Mouse (Mus musculus): Measurements from ENCODE around the gene Rere. TPM values are rescaled to one million over a fixed set of nuclear protein-coding genes. Genes with fewer than 3 reads are reported as not detected.

The Rere gene
- total and polyA plus RNA-seq, 3 experiments = 19.3 to 46.4 (median 39.0) TPM

DNA sequence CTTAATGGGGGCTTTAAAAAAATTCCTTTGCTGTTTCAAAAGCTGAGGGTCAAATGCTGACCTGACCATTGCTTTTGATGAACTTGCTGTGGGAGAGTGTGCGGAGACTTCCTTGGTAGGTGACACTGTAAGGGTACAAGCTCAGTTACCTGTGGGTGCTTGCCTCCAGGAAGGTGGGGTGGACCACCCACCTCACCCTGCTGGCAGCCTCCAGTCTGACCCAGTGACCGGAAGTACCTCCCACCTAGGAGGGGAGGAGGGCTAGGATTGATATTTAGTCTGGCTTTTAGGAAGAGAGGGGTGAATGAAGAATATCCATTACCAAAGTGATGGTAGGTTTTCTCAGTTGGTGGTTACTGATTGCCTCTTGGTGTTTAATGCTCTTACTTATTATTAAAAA, 289.3 kb downstream of the Rere start:
- TF ChIP-seq EP300 (IDR thresholded peaks at IDR 0.05; ENCODE audit: insufficient read depth, low read depth, low read length) (no peak), CTCF (IDR thresholded peaks at IDR 0.05) (no peak), POLR2A (IDR thresholded peaks at IDR 0.05; ENCODE audit: insufficient read depth, low read depth, low read length) (no peak)
- intact Hi-C loops (cut with DNase I) = no loop called here
- Histone ChIP-seq H3K27ac (peak overlapping the region; percentile 98), H3K36me3 (ENCODE audit: control insufficient read depth, insufficient read depth, low read length) (peaks cover 19% of the 10 kb centered on the region), H3K9ac (ENCODE audit: low read depth, low read length) (peak overlapping the region; percentile 29; the same call in 1 of the 2 replicates), H3K27me3 (ENCODE audit: control insufficient read depth, insufficient read depth, low read length) (no peaks in the 10 kb centered on the region), H3K4me1 (ENCODE audit: control insufficient read depth, insufficient read depth, low read length) (peaks cover 23% of the 10 kb centered on the region), H3K79me2 (replicated peaks; ENCODE audit: control insufficient read depth, insufficient read depth, low read length) (peaks cover 9% of the 10 kb centered on the region), H3K4me3 (peak overlapping the region; percentile 75)
- WGBS = 44% methylated on average over 2 of the region's 2 CpGs
- no peak for DNase-seq

DNA sequence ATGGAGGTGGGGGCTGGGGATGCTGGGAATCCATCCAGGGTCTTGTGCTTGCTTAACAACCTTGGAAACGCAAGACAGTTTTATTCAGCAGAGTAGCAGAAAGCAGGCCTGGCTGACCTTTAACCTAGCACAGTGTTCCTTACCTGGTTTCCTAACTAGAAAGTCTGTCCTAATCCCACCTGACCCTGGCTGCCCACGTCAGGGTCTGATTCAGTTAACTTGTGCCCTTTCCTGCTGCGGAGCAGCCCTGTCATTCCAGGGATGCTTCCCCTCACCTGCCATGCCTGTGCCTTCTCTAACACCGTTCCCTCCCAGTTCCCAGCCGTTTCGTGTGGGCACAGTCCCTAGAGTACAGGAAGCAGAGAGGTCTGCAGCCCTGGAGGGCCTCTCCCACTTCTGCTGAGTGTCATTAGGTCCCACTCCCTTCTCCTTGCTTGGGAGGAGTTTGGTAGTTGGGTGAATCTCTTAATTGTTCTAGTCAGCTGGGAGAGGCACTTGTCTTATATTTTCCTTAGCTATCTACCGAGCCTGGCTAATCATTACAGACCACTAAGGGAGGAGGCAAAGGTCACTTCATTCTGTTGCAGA, 290.8 kb downstream of the Rere start:
- peaks cover 27% of the 10 kb centered on the region for H3K4me1 ChIP-seq (ENCODE audit: control insufficient read depth, insufficient read depth, low read length)
- DNase-seq = no peak
- 54% methylated on average over 7 of the region's 7 CpGs for WGBS
- no peaks in the 10 kb centered on the region for H3K27me3 ChIP-seq (ENCODE audit: control insufficient read depth, insufficient read depth, low read length)
- intact Hi-C loops (cut with DNase I) = no loop called here
- no peak overlapping the region for H3K27ac ChIP-seq
- H3K79me2 ChIP-seq (replicated peaks; ENCODE audit: control insufficient read depth, insufficient read depth, low read length) = peaks cover 11% of the 10 kb centered on the region
- H3K9ac ChIP-seq (ENCODE audit: low read depth, low read length) = peak overlapping the region; percentile 48
- no peak for TF ChIP-seq EP300 (IDR thresholded peaks at IDR 0.05; ENCODE audit: insufficient read depth, low read depth, low read length)
- TF ChIP-seq POLR2A (IDR thresholded peaks at IDR 0.05; ENCODE audit: insufficient read depth, low read depth, low read length) = no peak
- no peak for TF ChIP-seq CTCF (IDR thresholded peaks at IDR 0.05)
- peaks cover 24% of the 10 kb centered on the region for H3K36me3 ChIP-seq (ENCODE audit: control insufficient read depth, insufficient read depth, low read length)
- H3K4me3 ChIP-seq = no peak overlapping the region

DNA sequence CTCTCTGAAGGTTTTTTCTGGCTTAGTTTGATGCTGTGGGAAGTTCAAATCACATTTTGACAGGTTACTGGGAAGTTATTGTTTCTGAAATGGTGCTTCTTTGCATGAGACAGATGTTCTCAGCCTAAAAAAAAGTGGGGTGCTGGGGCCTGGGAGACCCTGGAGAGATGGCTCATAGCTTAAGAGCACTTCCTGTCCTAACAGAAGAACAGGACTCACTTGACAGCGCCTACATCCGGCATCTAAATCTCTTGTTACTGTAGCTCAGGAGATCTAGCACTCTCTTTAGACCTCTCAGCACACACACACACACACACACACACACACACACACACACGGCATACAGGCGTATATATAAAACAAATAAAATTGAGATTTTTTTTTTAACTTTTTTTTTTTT, 291.5 kb downstream of the Rere start:
- WGBS = 55% methylated on average over 4 of the region's 4 CpGs
- Histone ChIP-seq H3K9ac (ENCODE audit: low read depth, low read length) (no peak overlapping the region), H3K27me3 (ENCODE audit: control insufficient read depth, insufficient read depth, low read length) (no peaks in the 10 kb centered on the region), H3K4me1 (ENCODE audit: control insufficient read depth, insufficient read depth, low read length) (peaks cover 28% of the 10 kb centered on the region), H3K79me2 (replicated peaks; ENCODE audit: control insufficient read depth, insufficient read depth, low read length) (peaks cover 11% of the 10 kb centered on the region), H3K27ac (no peak overlapping the region), H3K4me3 (no peak overlapping the region), H3K36me3 (ENCODE audit: control insufficient read depth, insufficient read depth, low read length) (peaks cover 24% of the 10 kb centered on the region)
- no peak for DNase-seq
- TF ChIP-seq EP300 (IDR thresholded peaks at IDR 0.05; ENCODE audit: insufficient read depth, low read depth, low read length) = no peak
- TF ChIP-seq CTCF (IDR thresholded peaks at IDR 0.05) = no peak
- no peak for TF ChIP-seq POLR2A (IDR thresholded peaks at IDR 0.05; ENCODE audit: insufficient read depth, low read depth, low read length)
- intact Hi-C loops (cut with DNase I) = no loop called here

DNA sequence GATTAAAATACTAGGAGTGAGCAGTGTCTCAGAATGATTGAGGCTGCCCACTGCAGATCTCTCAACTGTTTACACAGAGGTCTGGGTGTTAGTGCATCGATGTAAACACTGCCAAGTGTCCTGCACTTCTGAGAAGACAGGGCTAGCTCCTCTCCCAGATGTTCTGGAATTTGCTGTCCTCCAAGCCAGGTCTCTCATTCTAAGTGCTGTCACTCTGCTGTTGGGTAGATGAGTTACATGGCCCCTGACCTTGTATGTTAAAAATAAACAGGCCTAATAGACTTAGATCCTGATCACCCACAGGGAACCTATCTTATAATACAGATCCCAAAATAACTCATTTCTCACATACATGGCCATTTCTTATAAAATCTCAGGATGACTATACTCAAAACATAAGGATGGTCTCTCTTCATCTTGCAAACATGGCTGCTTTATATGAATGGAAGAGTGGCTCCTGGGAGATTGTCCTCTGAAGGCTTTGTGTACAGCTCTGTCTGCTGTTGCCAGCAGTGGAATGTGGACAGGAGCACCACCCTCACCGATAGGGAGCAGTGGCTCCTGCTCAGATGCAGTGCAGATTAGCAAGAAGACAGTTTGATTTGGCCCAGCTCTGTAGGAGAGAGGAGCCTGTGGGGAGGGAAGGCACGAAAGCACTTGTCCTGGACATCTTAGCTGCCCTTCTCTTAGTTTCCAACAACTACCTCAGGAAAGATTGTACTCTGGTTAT, 294.1 kb downstream of the Rere start:
- H3K4me1 ChIP-seq (ENCODE audit: control insufficient read depth, insufficient read depth, low read length) = peaks cover 21% of the 10 kb centered on the region
- no peak overlapping the region for H3K4me3 ChIP-seq
- H3K79me2 ChIP-seq (replicated peaks; ENCODE audit: control insufficient read depth, insufficient read depth, low read length) = peaks cover 10% of the 10 kb centered on the region
- TF ChIP-seq CTCF (IDR thresholded peaks at IDR 0.05) (no peak), EP300 (IDR thresholded peaks at IDR 0.05; ENCODE audit: insufficient read depth, low read depth, low read length) (no peak), POLR2A (IDR thresholded peaks at IDR 0.05; ENCODE audit: insufficient read depth, low read depth, low read length) (no peak)
- peaks cover 27% of the 10 kb centered on the region for H3K36me3 ChIP-seq (ENCODE audit: control insufficient read depth, insufficient read depth, low read length)
- intact Hi-C loops (cut with DNase I) = no loop called here
- no peak overlapping the region for H3K27ac ChIP-seq
- DNase-seq = no peak
- H3K9ac ChIP-seq (ENCODE audit: low read depth, low read length) = no peak overlapping the region
- H3K27me3 ChIP-seq (ENCODE audit: control insufficient read depth, insufficient read depth, low read length) = no peaks in the 10 kb centered on the region
- 49% methylated on average over 3 of the region's 3 CpGs for WGBS

DNA sequence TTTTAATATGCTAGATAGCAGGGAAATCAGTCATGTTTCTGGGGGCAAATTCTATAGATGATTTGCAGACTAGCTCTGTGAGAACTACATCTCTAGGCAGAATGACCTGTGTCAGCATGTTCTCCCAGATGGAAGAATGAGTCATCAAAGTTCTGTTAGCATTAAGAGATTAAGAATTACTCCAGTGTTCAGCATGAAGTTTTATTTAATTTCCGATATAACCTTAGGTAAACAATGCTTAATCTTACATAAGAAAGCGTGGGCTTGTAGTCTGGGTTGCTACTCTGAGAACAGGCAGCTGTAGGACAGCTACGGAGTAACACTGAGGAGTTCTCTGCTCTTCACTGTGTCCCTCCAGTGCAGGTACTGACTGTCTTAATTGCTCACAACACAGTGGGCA, 294.9 kb downstream of the Rere start:
- H3K4me3 ChIP-seq = no peak overlapping the region
- peaks cover 21% of the 10 kb centered on the region for H3K4me1 ChIP-seq (ENCODE audit: control insufficient read depth, insufficient read depth, low read length)
- intact Hi-C loops (cut with DNase I) = no loop called here
- no peak for DNase-seq
- peaks cover 27% of the 10 kb centered on the region for H3K36me3 ChIP-seq (ENCODE audit: control insufficient read depth, insufficient read depth, low read length)
- H3K79me2 ChIP-seq (replicated peaks; ENCODE audit: control insufficient read depth, insufficient read depth, low read length) = peaks cover 13% of the 10 kb centered on the region
- no peak overlapping the region for H3K27ac ChIP-seq
- no peak overlapping the region for H3K9ac ChIP-seq (ENCODE audit: low read depth, low read length)
- no peaks in the 10 kb centered on the region for H3K27me3 ChIP-seq (ENCODE audit: control insufficient read depth, insufficient read depth, low read length)
- WGBS = 74% methylated on average over 3 of the region's 3 CpGs
- TF ChIP-seq POLR2A (IDR thresholded peaks at IDR 0.05; ENCODE audit: insufficient read depth, low read depth, low read length) (no peak), CTCF (IDR thresholded peaks at IDR 0.05) (no peak), EP300 (IDR thresholded peaks at IDR 0.05; ENCODE audit: insufficient read depth, low read depth, low read length) (no peak)

DNA sequence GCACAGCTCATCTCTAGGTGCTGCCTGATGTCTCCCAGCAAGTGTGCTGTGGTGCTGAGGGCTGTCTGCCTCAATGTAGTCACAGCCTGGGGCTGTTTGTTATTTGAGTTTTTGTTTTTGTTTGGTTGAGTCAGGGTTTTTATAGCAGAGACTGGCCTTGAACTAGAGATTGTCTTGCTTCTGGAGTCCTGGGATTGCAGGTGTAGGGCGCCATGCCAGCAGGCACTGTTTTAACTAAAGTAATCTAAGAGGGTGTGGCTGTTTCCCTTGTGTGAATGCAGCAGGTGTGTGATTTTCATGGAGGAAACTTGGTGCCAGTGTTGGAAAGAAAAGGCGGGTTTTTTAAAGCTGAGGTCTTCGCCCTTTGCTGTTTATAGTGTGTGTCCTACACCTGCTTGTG, 296.6 kb downstream of the Rere start:
- H3K4me3 ChIP-seq = no peak overlapping the region
- TF ChIP-seq EP300 (IDR thresholded peaks at IDR 0.05; ENCODE audit: insufficient read depth, low read depth, low read length) (no peak), CTCF (IDR thresholded peaks at IDR 0.05) (no peak), POLR2A (IDR thresholded peaks at IDR 0.05; ENCODE audit: insufficient read depth, low read depth, low read length) (no peak)
- intact Hi-C loops (cut with DNase I) = no loop called here

More for the DNA sequence above, 296.6 kb downstream of the Rere start:
- H3K4me1 ChIP-seq (ENCODE audit: control insufficient read depth, insufficient read depth, low read length) = peaks cover 24% of the 10 kb centered on the region
- 94% methylated on average over 3 of the region's 3 CpGs for WGBS
- H3K27me3 ChIP-seq (ENCODE audit: control insufficient read depth, insufficient read depth, low read length) = no peaks in the 10 kb centered on the region
- H3K9ac ChIP-seq (ENCODE audit: low read depth, low read length) = no peak overlapping the region
- H3K79me2 ChIP-seq (replicated peaks; ENCODE audit: control insufficient read depth, insufficient read depth, low read length) = peaks cover 12% of the 10 kb centered on the region
- H3K36me3 ChIP-seq (ENCODE audit: control insufficient read depth, insufficient read depth, low read length) = peaks cover 29% of the 10 kb centered on the region
- DNase-seq = no peak
- H3K27ac ChIP-seq = no peak overlapping the region

Measured in heart, adult 2 months (tissue).